Mouse (Mus musculus): Measurements from ENCODE around the gene Akap13.
"Not testable (repeated sequence)": the region's sequence is repeated elsewhere in the genome, so short reads cannot be mapped to it uniquely, and the experiment has no call there.

GRCm38 (mm10) chr7:75745969-75746368 lies 290.6 kb downstream of the Akap13 start:
- TF ChIP-seq CTCF (conservative IDR thresholded peaks at IDR 0.05 in 1 of 2, IDR thresholded peaks at IDR 0.05 in 1 of 2; ENCODE audit: low read depth in 2 of 2, low read length in 2 of 2) = peak; percentile 12 to 72; a peak in 3 of 4 replicates
- not testable (repeated sequence) for TF ChIP-seq UBTF (IDR thresholded peaks at IDR 0.05; ENCODE audit: low read depth, low read length); RCOR1 (conservative IDR thresholded peaks at IDR 0.05; ENCODE audit: low read depth, low read length); HCFC1 (IDR thresholded peaks at IDR 0.05; ENCODE audit: low read depth, low read length); MAX (IDR thresholded peaks at IDR 0.05; ENCODE audit: low read length)
- peak; percentile 9; the same call in 1 of the 2 replicates for TF ChIP-seq CHD1 (IDR thresholded peaks at IDR 0.05; ENCODE audit: low read depth, low read length)
